Mouse (Mus musculus) liver, adult 2 months (tissue): ENCODE data around the gene Bok.

Experiments
- CTCF ChIP-seq: fragments of 200-500 bp; IDR thresholded peaks from 2 replicates; pipeline ENCODE4 v1.5.1; 2011; ENCODE audit warnings: low read depth, low read length, control low read depth
- POLR2A ChIP-seq: fragments of 200-500 bp; IDR thresholded peaks from 2 replicates; pipeline ENCODE4 v1.6.1; 2011; ENCODE audit warnings: low read length, control low read depth; ENCODE audit not compliant: insufficient read depth; ENCODE audit errors: extremely low read depth

- TF ChIP-seq CTCF (no peak), POLR2A (no peak)
Measured at GRCm38 (mm10) chr1:93731103-93731502, 45.6 kb downstream of the Bok start.
